Mouse (Mus musculus) limb, embryonic 13.5 days (tissue): ENCODE results near the gene Ubqln1. TPM values are rescaled to one million over a fixed set of nuclear protein-coding genes. Genes with fewer than 3 reads are reported as not detected.

Experiments used
- ATAC-seq: fragments of 200-750 bp; cut with Nextera tagmentation; 2 replicates; pipeline ENCODE4 v1.8.0; 2017; ENCODE audit warnings: low read depth, moderate number of reproducible peaks, moderate TSS enrichment; ENCODE audit not compliant: low FRiP score
- H3K27ac ChIP-seq: fragments of 300-500 bp; sonication (generic); 2 replicates; pipeline ENCODE4 v1.5.1; 2015; ENCODE audit warnings: inconsistent platforms, mild to moderate bottlenecking, moderate library complexity
- H3K27me3 ChIP-seq: fragments of 300-500 bp; sonication (generic); 2 replicates; pipeline ENCODE4 v1.6.1; 2015; ENCODE audit warnings: mild to moderate bottlenecking, inconsistent platforms
- H3K36me3 ChIP-seq: fragments of 300-500 bp; sonication (generic); 2 replicates; pipeline ENCODE4 v1.6.1; 2015; ENCODE audit warnings: inconsistent platforms, mild to moderate bottlenecking, moderate library complexity
- H3K4me1 ChIP-seq: fragments of 300-500 bp; sonication (generic); 2 replicates; pipeline ENCODE4 v1.6.1; 2015; ENCODE audit warnings: inconsistent platforms
- H3K4me2 ChIP-seq: fragments of 300-500 bp; sonication (generic); replicated peaks from 2 replicates; pipeline ENCODE4 v1.6.1; 2015; ENCODE audit warnings: inconsistent platforms, mild to moderate bottlenecking, moderate library complexity
- H3K4me3 ChIP-seq: fragments of 300-500 bp; sonication (generic); 2 replicates; pipeline ENCODE4 v1.5.1; 2015; ENCODE audit warnings: moderate library complexity, mild to moderate bottlenecking, inconsistent platforms
- H3K9ac ChIP-seq: fragments of 300-500 bp; sonication (generic); 2 replicates; pipeline ENCODE4 v1.6.1; 2015; ENCODE audit warnings: mild to moderate bottlenecking, inconsistent platforms
- H3K9me3 ChIP-seq: fragments of 300-500 bp; sonication (generic); 2 replicates; pipeline ENCODE4 v1.6.1; 2016; ENCODE audit warnings: inconsistent platforms
- WGBS: fragments of 180-500 bp; shearing (Covaris S2); methylation state at CpG from one replicate; pipeline ENCODE4 v1.1.7; 2015; 5-methylcytosine and 5-hydroxymethylcytosine counted together
- polyA plus RNA-seq: library from polyadenylated mRNA; unstranded; fragments of >200 nt; fragmentation: Nextera tagmentation; extraction: Ambion mirVana; gene quantifications from 2 replicates; pipeline ENCODE4 v1.2.1, GENCODE M21; 2015

Gene Ubqln1
- 94.0 and 101 TPM in 2 replicates for polyA plus RNA-seq

DNA sequence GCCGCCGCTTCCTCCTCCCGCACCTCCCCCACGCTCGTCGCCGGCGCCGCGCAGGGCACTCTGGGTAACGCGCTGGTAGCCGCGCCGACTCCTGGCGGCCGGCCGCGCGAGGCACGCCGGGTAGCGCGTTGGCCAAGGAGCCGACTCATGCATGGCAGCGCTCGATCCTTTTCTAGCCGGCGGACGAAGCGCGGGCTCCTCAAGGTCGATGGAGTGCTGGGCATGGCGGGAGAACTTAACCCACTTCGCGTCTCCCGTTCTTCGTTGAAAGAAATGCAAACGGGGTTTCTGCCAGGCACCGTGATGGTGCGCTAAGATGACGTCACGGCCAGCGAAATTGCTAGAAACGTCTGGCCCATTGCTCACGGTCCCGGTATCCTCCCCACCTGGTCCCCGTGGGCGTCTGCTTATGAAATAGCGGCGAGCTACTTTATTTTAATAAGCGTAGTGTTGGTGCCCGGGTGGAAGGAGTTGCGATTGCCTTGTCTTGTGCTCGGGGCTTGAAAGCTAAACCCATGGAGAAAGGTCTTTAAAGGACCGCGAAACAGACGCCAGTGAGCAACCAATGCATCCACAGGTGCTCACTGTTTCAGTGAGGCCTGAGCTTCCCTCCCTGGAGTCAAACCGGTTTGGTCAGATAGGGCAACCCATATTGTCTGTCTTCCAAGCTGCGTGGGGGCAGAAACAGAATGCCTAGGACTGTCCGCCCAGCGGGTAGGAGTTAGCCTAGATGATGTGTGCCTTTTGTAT lies at the start of gene Ubqln1:
TSS of gene Ubqln1 (minus strand) at position 62 of the 750 bp plus-strand sequence.
- Histone ChIP-seq H3K9me3 (no peaks in the 10 kb centered on the region), H3K4me2 (peak within 1 kb of the TSS; percentile 85), H3K27ac (peak within 1 kb of the TSS; percentile 78), H3K4me3 (peak within 1 kb of the TSS; percentile 99), H3K27me3 (no peaks in the 10 kb centered on the region), H3K4me1 (peaks cover 34% of the 10 kb centered on the region), H3K36me3 (no peaks in the 10 kb centered on the region), H3K9ac (peak within 1 kb of the TSS; percentile 98)
- ATAC-seq: peak; percentile 93
- WGBS: 3% methylated on average over 62 of the region's 62 CpGs

DNA sequence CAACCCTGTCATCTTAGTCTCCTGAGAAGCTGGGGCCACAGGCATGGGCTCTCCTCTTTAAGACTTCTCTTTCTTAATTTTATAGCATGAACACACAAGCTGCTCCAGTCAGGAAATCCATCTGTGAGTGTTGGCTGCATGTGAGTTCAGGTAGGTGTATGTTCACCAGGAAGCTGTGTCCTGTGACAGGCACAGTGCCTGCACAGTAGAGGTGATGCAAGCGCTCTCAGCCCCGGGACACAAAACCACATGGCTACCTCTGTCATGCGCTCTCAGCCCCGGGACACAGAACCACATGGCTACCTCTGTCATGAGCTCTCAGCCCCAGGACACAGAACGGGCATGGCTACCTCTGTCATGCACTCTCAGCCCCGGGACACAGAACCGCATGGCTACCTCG lies 48.1 kb upstream of the Ubqln1 start:
- H3K4me3 ChIP-seq: no peak overlapping the region
- H3K27ac ChIP-seq: no peak overlapping the region
- H3K27me3 ChIP-seq: no peaks in the 10 kb centered on the region
- no peaks in the 10 kb centered on the region for H3K9me3 ChIP-seq
- no peak overlapping the region for H3K4me2 ChIP-seq
- H3K36me3 ChIP-seq: peaks cover 24% of the 10 kb centered on the region
- no peak for ATAC-seq
- no peak overlapping the region for H3K9ac ChIP-seq
- no peaks in the 10 kb centered on the region for H3K4me1 ChIP-seq
- WGBS: 77% methylated on average over 8 of the region's 8 CpGs

DNA sequence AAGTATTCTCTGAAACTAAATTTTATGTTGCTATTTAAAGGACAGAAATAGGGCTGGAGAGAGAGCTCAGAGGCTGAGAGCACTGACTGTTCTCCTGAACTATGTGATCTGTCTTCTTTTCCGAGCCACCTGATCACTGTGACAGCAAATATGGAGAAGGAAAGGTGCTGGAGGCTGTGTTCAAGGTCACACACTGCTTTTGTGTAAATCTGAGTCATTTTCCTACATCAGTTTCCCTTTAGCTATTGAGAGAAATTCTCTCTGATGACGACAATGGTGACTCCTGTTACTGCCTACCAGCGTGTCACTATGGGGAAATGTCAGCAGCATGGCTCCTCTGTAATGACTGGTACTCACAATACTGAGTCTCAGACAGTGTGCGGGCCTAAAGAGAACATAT lies 46.2 kb upstream of the Ubqln1 start:
- 88% methylated on average over 4 of the region's 4 CpGs for WGBS
- H3K27me3 ChIP-seq: no peaks in the 10 kb centered on the region
- H3K9me3 ChIP-seq: no peaks in the 10 kb centered on the region

DNA sequence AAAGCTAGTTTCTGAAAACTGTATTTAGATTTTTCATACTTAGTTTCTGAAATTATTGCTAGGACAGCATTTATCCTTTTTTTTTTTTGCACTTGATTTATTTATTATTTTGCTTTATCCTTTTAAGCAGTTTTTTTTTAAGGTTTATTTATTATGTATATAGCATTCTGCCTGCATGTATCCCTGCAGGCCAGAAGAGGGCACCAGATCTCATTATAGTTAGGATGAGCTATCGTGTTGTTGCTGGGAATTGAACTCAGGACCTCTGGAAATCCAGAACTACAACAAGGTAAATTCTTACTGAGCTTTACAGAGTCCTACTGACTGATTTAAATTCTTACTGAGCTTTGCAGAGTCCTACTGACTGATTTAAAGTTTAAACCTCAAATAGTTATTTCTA lies 37.8 kb upstream of the Ubqln1 start:
- H3K9ac ChIP-seq: no peak overlapping the region
- H3K27ac ChIP-seq: no peak overlapping the region
- ATAC-seq: no peak
- H3K4me2 ChIP-seq: no peak overlapping the region
- H3K9me3 ChIP-seq: no peaks in the 10 kb centered on the region
- 97% methylated on average over 1 of the region's 1 CpGs for WGBS
- H3K27me3 ChIP-seq: no peaks in the 10 kb centered on the region
- H3K4me3 ChIP-seq: no peak overlapping the region
- peaks cover 49% of the 10 kb centered on the region for H3K36me3 ChIP-seq
- no peaks in the 10 kb centered on the region for H3K4me1 ChIP-seq

More for the DNA sequence above, 46.2 kb upstream of the Ubqln1 start:
- Histone ChIP-seq H3K4me1 (no peaks in the 10 kb centered on the region), H3K4me2 (no peak overlapping the region), H3K36me3 (peaks cover 38% of the 10 kb centered on the region), H3K9ac (no peak overlapping the region), H3K4me3 (no peak overlapping the region), H3K27ac (no peak overlapping the region)
- no peak for ATAC-seq

DNA sequence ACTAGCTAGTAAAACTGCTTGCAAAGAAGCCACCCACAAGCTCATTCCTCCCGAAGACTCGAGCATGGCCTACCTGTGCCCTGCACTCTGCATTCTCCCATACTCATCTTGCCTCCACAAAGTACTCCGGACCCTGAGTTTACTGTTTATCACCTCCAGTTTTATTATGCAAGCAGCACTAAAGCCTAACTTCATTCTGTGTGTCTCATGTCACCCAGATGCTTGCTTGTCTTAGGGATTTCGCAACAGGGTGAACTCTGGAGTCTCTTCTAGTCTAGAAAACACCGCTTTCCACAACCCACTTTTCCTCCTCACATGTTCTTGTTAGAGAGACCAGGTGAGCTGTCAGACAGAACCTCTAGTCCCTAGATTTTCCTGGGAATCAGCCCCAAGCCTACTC lies 33.5 kb upstream of the Ubqln1 start:
- no peak for ATAC-seq
- Histone ChIP-seq H3K27ac (no peak overlapping the region), H3K4me2 (no peak overlapping the region), H3K27me3 (no peaks in the 10 kb centered on the region), H3K36me3 (peaks cover 27% of the 10 kb centered on the region), H3K4me1 (no peaks in the 10 kb centered on the region), H3K9me3 (no peaks in the 10 kb centered on the region), H3K9ac (no peak overlapping the region), H3K4me3 (no peak overlapping the region)
- 78% methylated on average over 5 of the region's 5 CpGs for WGBS

DNA sequence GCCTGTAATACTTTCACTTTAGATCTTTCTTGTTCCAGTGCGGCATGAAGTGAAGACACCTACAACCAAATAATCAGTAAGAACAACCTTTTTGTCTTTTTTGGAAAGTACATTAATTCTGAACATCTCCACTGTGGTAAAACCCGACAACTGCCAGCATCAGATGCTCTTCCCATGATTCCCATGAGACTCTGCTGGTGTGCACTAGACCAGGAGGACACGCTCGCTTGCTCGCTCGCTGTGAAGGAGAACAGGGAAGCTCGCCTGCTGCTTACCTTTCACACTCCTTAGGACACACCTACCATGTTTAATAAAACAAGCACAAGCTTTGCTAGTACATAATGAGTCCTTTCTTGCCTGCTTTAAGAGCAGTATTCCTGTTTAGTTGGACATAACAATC lies 21.1 kb upstream of the Ubqln1 start:
- no peak for ATAC-seq

DNA sequence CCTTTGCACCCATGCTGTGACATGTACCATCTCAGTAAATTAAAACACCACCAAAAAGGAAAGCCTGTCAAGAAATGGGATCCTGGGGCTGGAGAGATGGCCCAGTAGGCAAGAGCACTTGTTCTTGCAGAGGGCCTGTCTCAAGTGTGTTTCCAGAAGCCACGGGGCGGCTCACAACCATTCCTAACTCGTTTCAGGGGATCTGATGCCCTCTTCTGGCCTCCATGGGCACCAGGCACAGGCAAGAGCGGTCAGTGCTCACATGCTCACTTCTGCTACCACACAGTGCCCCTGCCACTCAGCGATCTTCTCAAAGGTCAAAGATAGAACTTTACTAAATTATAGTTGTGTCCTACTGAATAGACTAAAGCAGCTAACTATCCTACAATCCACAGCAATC lies 17.2 kb upstream of the Ubqln1 start:
- Histone ChIP-seq H3K9ac (no peak overlapping the region), H3K4me2 (no peak overlapping the region), H3K4me1 (no peaks in the 10 kb centered on the region), H3K4me3 (no peak overlapping the region), H3K36me3 (peaks cover 14% of the 10 kb centered on the region), H3K27ac (no peak overlapping the region), H3K27me3 (no peaks in the 10 kb centered on the region), H3K9me3 (no peaks in the 10 kb centered on the region)
- no peak for ATAC-seq
- WGBS: 53% methylated on average over 5 of the region's 5 CpGs

More for the DNA sequence above, 21.1 kb upstream of the Ubqln1 start:
- 90% methylated on average over 7 of the region's 7 CpGs for WGBS
- H3K9me3 ChIP-seq: no peaks in the 10 kb centered on the region
- peaks cover 26% of the 10 kb centered on the region for H3K36me3 ChIP-seq
- no peak overlapping the region for H3K27ac ChIP-seq
- no peak overlapping the region for H3K9ac ChIP-seq
- no peak overlapping the region for H3K4me3 ChIP-seq
- no peaks in the 10 kb centered on the region for H3K4me1 ChIP-seq
- no peaks in the 10 kb centered on the region for H3K27me3 ChIP-seq
- no peak overlapping the region for H3K4me2 ChIP-seq

DNA sequence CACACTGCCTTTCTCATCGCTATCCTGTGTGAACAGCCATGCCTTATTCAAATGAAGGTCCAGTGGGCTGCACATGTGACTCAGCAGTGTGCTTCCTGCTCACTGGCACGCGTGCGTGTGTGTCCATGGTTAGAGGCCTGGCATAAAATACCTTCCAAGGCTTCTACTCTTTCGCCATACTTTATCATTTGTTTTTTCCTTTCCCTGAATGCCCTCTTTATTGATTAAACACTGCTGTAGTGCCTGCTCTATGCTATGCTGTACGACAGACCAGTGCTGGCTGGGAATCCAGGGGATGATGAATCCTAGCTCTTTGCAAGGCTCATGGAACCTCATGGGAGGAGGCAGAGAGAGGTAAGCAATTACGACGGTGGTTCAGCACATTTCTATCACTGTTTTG lies 16.6 kb upstream of the Ubqln1 start:
- WGBS: 91% methylated on average over 8 of the region's 8 CpGs
- no peak overlapping the region for H3K4me2 ChIP-seq
- H3K27ac ChIP-seq: no peak overlapping the region
- no peaks in the 10 kb centered on the region for H3K9me3 ChIP-seq
- H3K27me3 ChIP-seq: no peaks in the 10 kb centered on the region
- H3K4me3 ChIP-seq: no peak overlapping the region
- H3K9ac ChIP-seq: no peak overlapping the region
- H3K36me3 ChIP-seq: peaks cover 11% of the 10 kb centered on the region
- no peaks in the 10 kb centered on the region for H3K4me1 ChIP-seq
- ATAC-seq: no peak

DNA sequence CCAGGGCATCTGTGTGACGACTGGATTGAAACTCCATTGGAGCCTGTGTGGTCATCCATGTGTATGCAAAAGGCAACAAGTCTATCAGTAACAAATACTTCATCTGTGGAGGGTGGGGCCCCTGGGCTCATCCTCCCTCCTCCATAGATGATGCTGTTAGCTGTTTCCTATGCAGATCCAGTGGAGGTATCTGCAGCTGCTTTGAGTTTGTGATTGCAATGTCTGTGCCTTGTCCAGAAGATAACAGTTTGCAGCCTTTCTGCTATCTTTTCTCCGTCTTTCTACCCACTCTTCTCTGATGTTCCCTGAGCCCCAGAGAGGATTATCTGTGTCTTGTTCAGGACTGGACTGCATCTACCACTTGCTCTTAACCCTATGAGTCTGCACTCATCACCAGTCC lies 13.2 kb upstream of the Ubqln1 start:
- Histone ChIP-seq H3K9me3 (0 out of 2 replicates have a peak, but pooled peaks cover 4% of the 10 kb centered on the region), H3K9ac (no peak overlapping the region), H3K4me3 (no peak overlapping the region), H3K36me3 (no peaks in the 10 kb centered on the region; the same call in 1 of the 2 replicates), H3K27me3 (no peaks in the 10 kb centered on the region), H3K4me1 (no peaks in the 10 kb centered on the region), H3K27ac (no peak overlapping the region), H3K4me2 (no peak overlapping the region)
- no peak for ATAC-seq
- 84% methylated on average over 2 of the region's 2 CpGs for WGBS

DNA sequence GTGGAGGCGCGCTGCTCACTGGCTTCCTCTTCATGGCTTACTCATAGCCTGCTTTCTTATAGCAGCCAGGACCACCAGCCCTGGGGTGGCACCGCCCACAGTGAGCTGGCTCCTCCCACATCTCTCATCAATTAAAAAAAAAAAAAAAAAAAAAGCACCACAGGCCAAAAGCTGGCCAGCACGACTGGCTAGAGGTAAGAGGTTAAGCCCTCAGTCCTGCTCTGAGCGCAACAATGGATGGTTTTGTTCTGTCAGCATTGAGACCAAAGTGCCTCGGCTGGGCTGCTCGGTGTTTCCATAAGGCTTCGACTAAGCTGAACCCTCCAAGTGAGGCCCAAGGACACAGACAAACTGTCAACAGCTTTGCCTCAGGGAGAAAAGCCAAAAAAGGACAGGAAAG lies 10.2 kb upstream of the Ubqln1 start:
- H3K36me3 ChIP-seq: no peaks in the 10 kb centered on the region
- no peaks in the 10 kb centered on the region for H3K4me1 ChIP-seq
- 0 out of 2 replicates have a peak, but pooled peaks cover 4% of the 10 kb centered on the region for H3K9me3 ChIP-seq
- no peak for ATAC-seq
- H3K4me2 ChIP-seq: no peak overlapping the region
- no peak overlapping the region for H3K9ac ChIP-seq
- 76% methylated on average over 8 of the region's 8 CpGs for WGBS
- H3K4me3 ChIP-seq: no peak overlapping the region
- H3K27me3 ChIP-seq: no peaks in the 10 kb centered on the region
- H3K27ac ChIP-seq: no peak overlapping the region

DNA sequence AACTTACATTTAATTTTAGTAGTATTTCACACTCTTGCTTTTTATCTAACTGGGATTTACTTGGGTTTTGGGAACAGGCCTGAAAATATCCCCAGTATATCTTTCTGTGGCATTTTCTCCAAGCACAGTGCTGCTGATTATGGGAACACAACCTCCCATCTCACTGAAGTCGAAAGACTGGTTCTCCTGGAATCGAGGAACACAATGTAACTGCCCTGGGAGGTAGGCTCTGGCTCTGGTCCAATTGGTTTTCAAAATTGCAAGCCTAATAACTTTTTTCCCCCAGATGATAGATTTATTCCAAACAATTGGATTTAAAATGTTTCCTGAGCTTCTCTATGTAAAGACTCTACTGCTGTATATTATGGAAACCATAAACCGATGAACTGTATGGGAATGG lies 4.8 kb upstream of the Ubqln1 start:
- H3K27ac ChIP-seq: no peak overlapping the region
- H3K4me3 ChIP-seq: no peak overlapping the region
- ATAC-seq: no peak
- H3K27me3 ChIP-seq: no peaks in the 10 kb centered on the region
- no peaks in the 10 kb centered on the region for H3K36me3 ChIP-seq
- no peak overlapping the region for H3K4me2 ChIP-seq
- H3K4me1 ChIP-seq: peaks cover 6% of the 10 kb centered on the region
- H3K9ac ChIP-seq: no peak overlapping the region
- no peaks in the 10 kb centered on the region for H3K9me3 ChIP-seq
- 75% methylated on average over 3 of the region's 3 CpGs for WGBS

DNA sequence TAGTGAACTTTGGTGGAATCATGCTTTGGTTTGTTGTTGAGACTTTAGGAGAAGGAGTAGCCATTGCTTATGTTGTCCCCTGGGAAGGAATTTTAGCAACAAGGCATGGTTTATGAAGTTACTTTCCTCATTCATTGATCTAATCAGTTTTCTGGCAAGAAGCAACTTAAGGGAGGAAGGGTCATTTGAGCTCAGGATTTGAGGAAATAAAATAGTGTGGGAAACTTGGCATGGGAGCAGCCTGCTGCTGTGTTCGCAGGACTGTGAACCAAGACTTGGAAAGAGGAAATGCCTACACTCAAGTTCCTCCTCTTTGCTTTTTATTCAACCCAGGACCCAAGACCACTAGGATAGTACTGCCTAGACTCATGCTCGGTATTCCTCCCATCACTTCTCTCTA lies 2.1 kb upstream of the Ubqln1 start:
- H3K4me2 ChIP-seq: no peak overlapping the region
- 92% methylated on average over 2 of the region's 2 CpGs for WGBS
- ATAC-seq: no peak
- no peaks in the 10 kb centered on the region for H3K27me3 ChIP-seq
- H3K9ac ChIP-seq: no peak overlapping the region
- no peak overlapping the region for H3K27ac ChIP-seq
- H3K4me3 ChIP-seq: no peak overlapping the region
- peaks cover 25% of the 10 kb centered on the region for H3K4me1 ChIP-seq
- no peaks in the 10 kb centered on the region for H3K9me3 ChIP-seq
- H3K36me3 ChIP-seq: no peaks in the 10 kb centered on the region

DNA sequence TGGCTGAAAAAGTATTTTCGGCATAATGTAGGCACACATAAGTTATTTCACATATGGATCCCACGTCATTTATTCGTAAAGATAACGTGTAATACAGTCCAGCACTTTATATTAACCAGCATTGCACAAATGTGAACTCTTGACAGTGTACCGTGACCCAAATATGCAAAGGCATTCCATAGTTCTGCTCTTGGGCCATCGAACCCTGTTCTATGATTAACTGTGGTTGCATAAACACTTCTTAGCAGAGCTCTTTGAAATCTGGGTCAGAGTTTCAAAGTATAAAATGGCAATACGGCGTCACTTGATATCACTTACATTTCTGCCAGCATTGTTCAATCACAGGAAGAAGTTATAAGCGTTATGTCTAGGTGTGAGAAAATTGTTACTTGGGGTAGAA lies 942 bp upstream of the Ubqln1 start:
- Histone ChIP-seq H3K27me3 (no peaks in the 10 kb centered on the region), H3K4me2 (peak overlapping the region; percentile 85), H3K4me1 (peaks cover 34% of the 10 kb centered on the region), H3K36me3 (no peaks in the 10 kb centered on the region), H3K9me3 (no peaks in the 10 kb centered on the region), H3K9ac (peak overlapping the region; percentile 98; the same call in 1 of the 2 replicates), H3K4me3 (peak overlapping the region; percentile 99), H3K27ac (0 out of 2 replicates have a peak overlapping the region, but pooled peaks have one; percentile 78)
- 89% methylated on average over 9 of the region's 9 CpGs for WGBS
- ATAC-seq: no peak
